Mouse (Mus musculus): ENCODE measurements around the gene Usp53.

Usp53 gene

DNA sequence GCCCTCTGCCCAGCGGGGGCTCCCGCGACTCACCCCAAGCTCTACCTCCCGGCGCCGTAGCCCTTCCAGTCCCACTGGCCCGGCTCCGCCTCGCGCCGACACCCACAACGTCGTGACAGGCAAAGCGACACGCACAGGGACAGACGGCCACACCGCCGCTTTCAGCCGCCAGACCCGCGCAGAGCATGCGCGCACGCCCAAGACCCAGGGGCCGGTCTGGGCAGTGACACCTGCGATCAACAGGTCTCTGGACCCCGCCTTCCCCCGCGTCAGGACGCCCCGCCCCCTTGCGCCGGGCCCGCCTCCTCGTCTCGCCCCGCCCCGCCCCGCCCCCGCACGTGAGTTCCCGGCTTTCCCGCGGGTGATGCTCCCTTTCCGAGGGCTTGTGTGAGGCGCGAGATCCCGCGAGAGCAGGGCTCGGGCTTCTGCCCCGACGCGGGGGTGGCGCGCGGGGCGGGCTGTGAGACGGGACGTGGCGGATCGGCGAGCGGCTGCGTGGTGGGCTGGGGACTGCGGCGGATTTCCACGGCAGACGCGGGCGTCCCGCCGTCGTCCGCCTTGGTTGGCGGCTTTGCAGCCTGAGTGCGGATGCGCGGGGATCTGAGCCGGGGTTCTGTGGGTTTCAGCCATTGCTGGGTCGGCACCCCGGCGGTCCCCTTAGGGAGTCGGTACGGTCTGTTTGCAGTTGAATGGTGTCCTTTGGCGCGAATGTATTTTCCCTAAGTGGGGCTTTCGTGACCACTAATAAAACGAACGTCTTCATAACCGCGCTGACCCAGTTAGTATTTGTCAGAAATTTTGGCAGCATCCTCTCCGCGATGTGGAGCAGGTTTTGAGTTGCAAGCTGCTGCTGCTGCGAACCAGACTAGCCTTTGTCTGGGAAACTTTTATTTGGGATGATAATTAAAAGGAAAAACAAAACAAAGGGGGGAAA, at the start of gene Usp53:
Usp53 (minus strand) TSS at position 262 of the 934 bp plus-strand sequence.
- DNase-seq (ENCODE audit: low spot score) = peak; percentile 97

DNA sequence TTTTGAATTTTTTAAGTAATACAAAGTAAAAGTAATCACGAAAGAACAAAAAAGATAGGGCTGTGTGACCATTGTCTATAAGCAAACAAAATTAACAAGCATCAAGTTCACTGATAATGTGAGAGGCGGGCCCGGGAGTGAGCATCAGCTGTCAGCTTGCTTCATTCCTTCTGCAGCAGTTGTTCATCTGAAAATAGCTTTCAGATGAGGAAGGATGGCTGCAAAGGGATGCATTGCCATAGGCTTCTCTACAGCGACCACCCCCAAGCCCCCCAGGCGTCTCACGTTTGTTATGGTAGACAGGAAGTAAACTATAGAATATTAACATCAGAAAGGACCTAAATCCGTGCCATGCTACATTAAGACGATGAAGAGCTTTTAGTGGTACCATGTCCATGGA, 49.5 kb upstream of the Usp53 start:
- DNase-seq (ENCODE audit: low spot score) = no peak

- no peak for DNase-seq (ENCODE audit: low spot score)
Measured at GRCm38 (mm10) chr3:123025634-123026033, 41.3 kb upstream of the Usp53 start.

DNA sequence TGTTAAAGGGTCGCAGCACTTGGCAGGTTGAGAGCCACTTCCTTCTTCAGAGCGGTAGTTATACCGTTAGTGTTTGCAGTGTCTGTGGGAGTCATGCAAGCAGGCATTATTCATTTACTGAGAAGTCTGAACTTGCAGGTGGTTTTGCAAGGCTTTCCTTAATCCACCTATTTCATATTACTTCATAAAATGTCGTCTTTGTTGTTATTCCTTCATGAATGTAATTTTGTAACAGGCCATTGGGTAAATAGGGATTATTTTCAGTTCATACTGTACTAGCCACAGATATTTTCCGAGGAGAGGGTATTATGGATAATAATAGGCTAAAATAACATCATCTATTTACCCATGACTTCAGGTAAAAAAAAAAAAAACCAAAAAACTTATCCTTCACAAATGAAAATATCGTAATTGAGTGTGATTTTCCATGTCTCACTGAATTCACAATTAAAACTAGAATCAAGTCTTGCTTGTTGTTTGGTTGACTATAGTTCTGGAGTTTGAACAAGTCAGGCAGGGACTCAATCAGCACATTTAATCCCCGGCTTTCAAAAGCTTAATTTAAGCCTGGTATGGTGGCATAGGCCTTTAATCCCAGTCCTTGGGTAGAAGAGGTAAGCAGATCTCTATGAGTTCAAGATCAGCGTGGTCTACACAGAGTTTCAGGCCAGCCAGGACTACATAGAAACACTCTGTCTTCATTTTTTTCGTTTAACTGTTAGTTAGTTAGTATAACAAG, 40.4 kb upstream of the Usp53 start:
- DNase-seq (ENCODE audit: low spot score) = no peak

GRCm38 (mm10) chr3:123018792-123019191, 34.5 kb upstream of the Usp53 start:
- DNase-seq (ENCODE audit: low spot score) = no peak

DNA sequence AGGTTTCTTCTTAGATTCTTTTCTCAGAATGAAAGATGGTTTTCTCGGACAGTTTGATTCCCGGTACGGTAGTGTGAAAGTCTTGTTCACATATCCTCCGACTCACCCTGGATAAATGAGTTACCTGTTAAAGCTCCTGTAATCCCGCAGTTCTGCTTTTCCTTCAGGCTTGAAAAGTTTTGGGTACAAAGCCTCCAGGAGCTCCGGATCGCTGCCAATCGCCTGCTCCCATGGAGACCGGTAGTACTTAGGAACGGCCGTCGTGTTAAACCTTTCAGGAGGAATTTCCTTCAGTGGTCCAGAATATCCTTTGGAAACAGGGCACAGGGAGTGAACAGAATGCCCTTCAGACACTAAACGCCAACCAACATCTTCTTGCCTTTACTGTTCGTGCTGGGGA, 29.2 kb upstream of the Usp53 start:
- no peak for DNase-seq (ENCODE audit: low spot score)

- DNase-seq (ENCODE audit: low spot score) = no peak
Measured at GRCm38 (mm10) chr3:123009417-123009816, 25.1 kb upstream of the Usp53 start.

DNA sequence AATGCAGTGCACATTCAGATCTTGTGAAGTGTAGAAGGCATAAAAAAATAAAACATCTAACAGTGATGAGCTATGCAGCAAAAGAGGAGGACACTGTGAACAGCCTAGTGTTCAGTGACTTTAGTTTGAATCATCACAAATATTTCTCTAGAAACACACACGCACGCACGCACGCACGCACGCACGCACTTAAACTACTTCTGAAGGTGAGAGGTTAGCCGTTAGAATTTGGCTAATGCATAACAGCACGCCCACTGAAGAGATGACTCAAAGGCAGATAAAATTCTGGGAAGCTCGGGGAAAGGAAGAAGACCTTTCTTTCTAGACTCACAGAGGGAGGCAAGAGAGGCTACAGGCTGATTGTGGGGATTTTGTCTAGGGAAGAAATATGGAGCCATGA, 23.1 kb upstream of the Usp53 start:
- DNase-seq (ENCODE audit: low spot score) = no peak

DNA sequence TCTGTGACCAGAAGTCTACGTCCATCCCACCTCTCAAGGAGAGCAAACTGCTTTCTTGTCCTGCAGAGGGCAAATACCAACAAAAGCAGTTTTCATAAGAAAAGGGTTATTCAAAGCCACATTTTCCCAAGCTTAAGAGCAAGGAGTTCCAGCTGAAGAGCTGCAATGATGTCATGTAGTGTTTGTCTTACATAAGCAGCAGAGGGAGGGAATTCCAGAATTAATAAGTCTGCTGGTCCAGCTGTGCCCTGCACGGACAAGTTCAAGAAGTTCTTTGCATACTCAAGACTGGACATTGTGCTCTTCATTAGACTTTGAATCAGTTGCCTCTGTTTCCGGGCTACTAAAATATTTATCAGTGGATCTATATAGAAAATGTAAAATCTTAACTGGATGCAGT, 16.7 kb upstream of the Usp53 start:
- no peak for DNase-seq (ENCODE audit: low spot score)

DNA sequence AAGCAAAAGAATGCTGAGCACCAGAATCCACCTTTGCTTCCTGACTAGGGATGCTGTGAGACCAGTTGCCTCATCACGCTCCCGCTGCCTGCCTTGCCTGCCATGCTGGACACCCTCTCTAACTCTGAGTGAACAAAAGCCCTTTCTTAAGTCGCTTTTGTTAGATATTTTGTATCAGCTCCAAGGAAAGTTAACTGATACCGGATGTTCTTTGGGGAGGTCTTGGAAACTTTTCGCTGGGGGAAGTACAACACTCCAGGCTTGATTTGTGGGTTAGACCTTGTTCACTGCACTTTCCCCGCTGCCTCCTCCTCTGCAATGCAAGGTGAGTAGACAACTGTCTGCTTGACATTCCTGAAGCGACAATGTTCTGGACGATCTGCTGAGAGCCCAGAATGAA, 14.2 kb upstream of the Usp53 start:
- DNase-seq (ENCODE audit: low spot score) = peak; percentile 49

GRCm38 (mm10) chr3:122996968-122997367, 12.7 kb upstream of the Usp53 start:
- no peak for DNase-seq (ENCODE audit: low spot score)

- no peak for DNase-seq (ENCODE audit: low spot score)
Measured at GRCm38 (mm10) chr3:122986906-122987305, 2.6 kb upstream of the Usp53 start.

GRCm38 (mm10) chr3:122986386-122986785, 2.1 kb upstream of the Usp53 start:
- peak; percentile 58 for DNase-seq (ENCODE audit: low spot score)

DNA sequence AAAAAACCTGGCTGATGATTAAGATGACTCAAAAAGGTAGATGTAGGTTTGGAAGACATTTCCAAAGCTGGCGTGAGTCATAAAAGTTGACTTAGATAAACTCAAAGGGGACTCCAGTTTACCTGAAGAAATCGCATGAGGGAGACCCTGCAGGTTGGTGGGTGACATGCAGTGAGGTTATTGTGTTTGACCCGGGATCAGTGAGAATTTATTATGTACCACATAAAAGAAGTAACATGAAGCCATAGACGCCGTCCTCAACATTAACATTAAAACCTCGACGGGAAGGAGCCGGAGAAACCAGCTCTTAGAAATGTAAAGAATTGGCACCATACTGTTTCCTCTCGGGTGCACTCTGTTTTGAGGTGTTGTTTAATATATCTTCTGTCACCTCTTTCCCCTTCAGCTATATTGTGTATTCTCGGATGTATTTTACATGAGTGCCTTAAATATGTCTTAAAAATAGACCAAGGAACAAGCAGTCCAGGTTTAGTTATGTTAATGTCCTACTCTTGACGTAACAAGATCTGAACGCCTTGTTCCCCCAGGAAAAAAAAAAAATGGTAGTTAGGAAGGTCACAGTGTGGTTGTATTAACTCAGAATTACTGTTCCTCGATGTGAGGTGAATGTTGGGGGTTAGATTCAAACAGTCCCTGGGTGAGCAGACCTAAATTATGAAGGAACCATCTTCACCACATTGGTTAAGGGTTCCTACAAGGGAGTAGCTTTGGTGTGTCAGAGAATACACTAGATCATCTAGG, 1.1 kb upstream of the Usp53 start:
- DNase-seq (ENCODE audit: low spot score) = no peak

- peak; percentile 67 for DNase-seq (ENCODE audit: low spot score)
Measured at GRCm38 (mm10) chr3:122983849-122984248, 461 bp downstream of the Usp53 start.

GRCm38 (mm10) chr3:122975964-122976363, 8.3 kb downstream of the Usp53 start:
- no peak for DNase-seq (ENCODE audit: low spot score)

GRCm38 (mm10) chr3:122975363-122975762, 8.9 kb downstream of the Usp53 start:
- no peak for DNase-seq (ENCODE audit: low spot score)

- no peak for DNase-seq (ENCODE audit: low spot score)
Measured at GRCm38 (mm10) chr3:122974833-122975232, 9.5 kb downstream of the Usp53 start.

GRCm38 (mm10) chr3:122972126-122972822, 12.0 kb downstream of the Usp53 start:
- DNase-seq (ENCODE audit: low spot score) = no peak

DNA sequence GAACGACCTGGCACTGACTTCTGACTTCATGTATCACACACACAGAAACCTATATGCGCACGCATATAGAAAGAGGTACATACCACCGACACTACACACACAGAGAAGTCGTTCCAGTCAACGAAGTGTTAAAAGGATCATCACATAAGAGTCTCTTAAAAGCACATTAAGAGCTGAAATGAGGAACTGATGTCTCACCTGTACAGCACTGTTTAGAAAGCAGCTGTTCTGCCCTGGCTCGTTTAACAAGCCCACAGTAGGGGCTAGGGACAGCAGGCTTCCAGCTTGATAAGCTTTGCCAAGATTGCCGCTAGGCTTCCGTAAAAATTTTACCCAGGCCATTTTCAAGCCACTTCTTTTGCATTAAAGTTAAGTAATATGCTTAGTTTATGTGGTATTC, 15.9 kb downstream of the Usp53 start:
- no peak for DNase-seq (ENCODE audit: low spot score)

DNA sequence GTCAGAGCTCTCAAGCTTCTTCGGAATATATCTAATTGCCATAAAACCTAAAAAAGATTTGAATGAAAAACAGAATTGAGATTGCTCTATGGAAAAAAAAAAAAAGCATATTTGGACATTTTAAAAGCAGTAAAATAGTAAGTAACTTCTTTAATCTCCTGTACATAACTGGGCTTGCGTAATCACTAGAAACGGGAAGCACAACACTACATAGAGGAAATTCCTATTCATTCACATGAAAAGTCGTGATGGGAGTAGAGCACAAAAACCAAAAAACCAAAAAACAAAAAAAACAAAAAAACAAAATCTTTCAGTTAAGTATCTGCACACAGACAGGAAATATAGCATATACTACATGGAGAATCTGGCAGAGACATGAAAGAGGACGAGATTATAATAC, 20.0 kb downstream of the Usp53 start:
- no peak for DNase-seq (ENCODE audit: low spot score)

GRCm38 (mm10) chr3:122950129-122950528, 34.2 kb downstream of the Usp53 start:
- DNase-seq (ENCODE audit: low spot score) = no peak
